Mouse (Mus musculus) CD4-positive, CD25-positive, alpha-beta regulatory T cell (primary cell): ENCODE measurements around the gene Ppp2r5e. TPM values are rescaled to one million over a fixed set of nuclear protein-coding genes. Genes with fewer than 3 reads are reported as not detected.

Experiments used
- polyA plus RNA-seq: library from polyadenylated mRNA; unstranded; fragments of 100-300 nt; shearing (Covaris generic); gene quantifications from one replicate; pipeline ENCODE4 v1.2.1, GENCODE M21; 2017

Ppp2r5e gene
- polyA plus RNA-seq = 36.7 TPM

GRCm38 (mm10) chr12:75596154-75597002, at the start of gene Ppp2r5e:
Gene Ppp2r5e, minus strand, starts transcription at chr12:75596245.

GRCm38 (mm10) chr12:75416681-75417080, 179.4 kb downstream of the Ppp2r5e start, which contains the start of gene Gphb5:
Gene Gphb5, minus strand, starts transcription at chr12:75416781.

Other genes starting within 250 kb of the Ppp2r5e start
- not detected for gene Gphb5, start 179.5 kb downstream of the Ppp2r5e start, polyA plus RNA-seq
- 15.4 TPM for gene Wdr89, start 73.3 kb upstream of the Ppp2r5e start, polyA plus RNA-seq
- gene Sgpp1, start 139.5 kb upstream of the Ppp2r5e start, polyA plus RNA-seq = 130 TPM
- 8.5 TPM for gene Syne2, start 221.9 kb upstream of the Ppp2r5e start, polyA plus RNA-seq